Mouse (Mus musculus): ENCODE measurements around the gene Ess2.

The Ess2 gene

GRCm38 (mm10) chr16:17853263-17853662, 57.9 kb downstream of the Ess2 start:
- DNase-seq: no peak

GRCm38 (mm10) chr16:17851860-17852259, 59.3 kb downstream of the Ess2 start:
- peak; percentile 92 to 93 for DNase-seq

- DNase-seq: no peak
Observed at GRCm38 (mm10) chr16:17851331-17851730, 59.8 kb downstream of the Ess2 start.
